Mouse (Mus musculus) stomach, postnatal 0 days (tissue): ENCODE measurements around the gene Tgm6.

Experiments used
- CTCF ChIP-seq: IDR thresholded peaks from 2 replicates; pipeline ENCODE4 v1.5.1; 2016; ENCODE audit warnings: antibody characterized with exemption, low read depth, mild to moderate bottlenecking, moderate library complexity
- EP300 ChIP-seq: optimal IDR thresholded peaks from 2 replicates; pipeline ENCODE3; 2016; ENCODE audit warnings: antibody characterized with exemption

- TF ChIP-seq CTCF (no peak), EP300 (no peak)
Observed at GRCm38 (mm10) chr2:130188391-130188790, 76.2 kb downstream of the Tgm6 start.
